In the genomic region with DNA sequence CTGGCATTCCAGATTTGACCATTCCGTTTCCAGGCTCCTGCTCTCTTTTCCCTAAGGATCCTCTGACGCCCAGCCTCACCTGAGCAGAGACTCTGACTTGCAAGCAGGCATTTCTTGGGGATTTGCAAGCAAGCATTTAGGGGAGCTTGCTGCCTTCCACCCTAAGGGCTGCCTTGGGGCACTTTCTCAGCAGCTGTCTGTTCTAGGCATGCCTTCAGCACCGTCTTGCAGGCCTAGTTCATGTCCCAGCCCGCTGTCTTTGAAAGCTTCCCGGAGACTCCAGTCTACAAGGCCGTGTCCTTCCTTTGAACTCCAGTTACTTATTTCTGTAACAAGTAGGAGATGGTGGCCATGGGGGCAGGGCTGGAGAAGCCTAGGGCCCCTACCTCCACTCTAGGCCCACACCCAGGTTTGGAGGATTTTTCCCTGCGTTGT, we compare ENCODE assay signal across 8 mouse cellular contexts. TPM values are rescaled to one million over a fixed set of nuclear protein-coding genes. Genes with fewer than 3 reads are reported as not detected.
DNase-seq lines count a peak whose midpoint lies in the region; ATAC-seq and TF ChIP-seq lines count a peak whose summit lies in the region.

No protein-coding gene starts in this region.

- peaks cover 0 to 11% of the 10 kb centered on the region in 2 experiments; a peak in 3 of 4 replicates for H3K4me1 ChIP-seq in ES-E14 (ENCODE audit: control insufficient read depth in 2 of 2, insufficient read depth in 2 of 2, low read length in 2 of 2, poor library complexity in 1 of 2)
- peaks cover 27% of the 10 kb centered on the region for H3K4me1 ChIP-seq in heart, embryonic 15.5 days (replicated peaks)
- H3K4me1 ChIP-seq in limb, embryonic 10.5 days, result peaks cover 47% of the 10 kb centered on the region
- H3K4me1 ChIP-seq in neural tube, embryonic 11.5 days (ENCODE audit: control insufficient read depth, insufficient read depth, low read length), result peaks cover 2% of the 10 kb centered on the region; the same call in 1 of the 2 replicates

- no peaks in the 10 kb centered on the region for H3K9me3 ChIP-seq in ES-E14 (ENCODE audit: control insufficient read depth, insufficient read depth, low read depth, low read length)
- no peaks in the 10 kb centered on the region for H3K9me3 ChIP-seq in heart, embryonic 15.5 days (replicated peaks)
- no peaks in the 10 kb centered on the region for H3K9me3 ChIP-seq in limb, embryonic 10.5 days (replicated peaks)
- H3K9me3 ChIP-seq in neural tube, embryonic 11.5 days (ENCODE audit: control insufficient read depth, low read length), result no peaks in the 10 kb centered on the region

- peak overlapping the region; percentile 0; the same call in 1 of the 2 replicates for H3K27ac ChIP-seq in ES-E14 (ENCODE audit: insufficient read depth, low read depth, low read length, poor library complexity, severe bottlenecking)
- H3K27ac ChIP-seq in heart, embryonic 15.5 days, result peak overlapping the region; percentile 77
- H3K27ac ChIP-seq in limb, embryonic 10.5 days, result peak overlapping the region; percentile 98
- no peak overlapping the region for H3K27ac ChIP-seq in neural tube, embryonic 11.5 days (ENCODE audit: low read depth, low read length)

- H3K9ac ChIP-seq in ES-E14 (ENCODE audit: insufficient read depth, low read depth, low read length, poor library complexity, severe bottlenecking), result peak overlapping the region; percentile 91
- H3K9ac ChIP-seq in heart, embryonic 15.5 days, result peak overlapping the region; percentile 77
- peak overlapping the region; percentile 83 for H3K9ac ChIP-seq in neural tube, embryonic 11.5 days (ENCODE audit: low read length)

- H3K4me2 ChIP-seq in heart, embryonic 15.5 days, result peak overlapping the region; percentile 81
- peak overlapping the region; percentile 75 for H3K4me2 ChIP-seq in neural tube, embryonic 11.5 days (ENCODE audit: low read depth)

- 23% methylated on average over 7 of the region's 7 CpGs for WGBS in heart, embryonic 15.5 days
- WGBS in limb, embryonic 10.5 days, result 26% methylated on average over 7 of the region's 7 CpGs
- 33% methylated on average over 7 of the region's 7 CpGs for WGBS in neural tube, embryonic 11.5 days

- H3K36me3 ChIP-seq in ES-E14 (ENCODE audit: control insufficient read depth, insufficient read depth, low read length, poor library complexity, severe bottlenecking), result no peaks in the 10 kb centered on the region
- H3K36me3 ChIP-seq in heart, embryonic 15.5 days, result no peaks in the 10 kb centered on the region
- H3K36me3 ChIP-seq in limb, embryonic 10.5 days, result peaks cover 9% of the 10 kb centered on the region
- no peaks in the 10 kb centered on the region for H3K36me3 ChIP-seq in neural tube, embryonic 11.5 days (ENCODE audit: control insufficient read depth, insufficient read depth, low read length)

- no peak for DNase-seq in ES-E14 (ENCODE audit: low read depth, low spot score)
- DNase-seq in adrenal gland, adult 8-10 months, result peak; percentile 62
- DNase-seq in limb, embryonic 10.5 days (ENCODE audit: low spot score), result no peak
- DNase-seq in neural tube, embryonic 11.5 days (ENCODE audit: low spot score), result peak; percentile 21
- DNase-seq in layer of hippocampus, postnatal 10 days (ENCODE audit: low spot score in 2 of 2), result no peak
- DNase-seq in spleen, postnatal 14 days (ENCODE audit: low spot score in 2 of 2), result no peak

- peak overlapping the region; percentile 87 to 93 for H3K4me3 ChIP-seq in ES-E14 (ENCODE audit: insufficient read depth in 1 of 2, low read depth in 1 of 2, low read length in 2 of 2, poor library complexity in 1 of 2, severe bottlenecking in 1 of 2)
- H3K4me3 ChIP-seq in heart, embryonic 15.5 days, result peak overlapping the region; percentile 70
- peak overlapping the region; percentile 80 for H3K4me3 ChIP-seq in limb, embryonic 10.5 days
- peak overlapping the region; percentile 63 for H3K4me3 ChIP-seq in neural tube, embryonic 11.5 days (ENCODE audit: low read depth, low read length)

- in situ Hi-C loops in ES-E14 (cut with MboI; ENCODE audit: low sequenced_read_pairs in 2 of 2, unreplicated experiment in 2 of 2), result no loop called here

- H3K27me3 ChIP-seq in heart, embryonic 15.5 days, result no peaks in the 10 kb centered on the region
- no peaks in the 10 kb centered on the region; the same call in 1 of the 2 replicates for H3K27me3 ChIP-seq in limb, embryonic 10.5 days (ENCODE audit: low read depth, poor library complexity, severe bottlenecking)
- no peaks in the 10 kb centered on the region for H3K27me3 ChIP-seq in neural tube, embryonic 11.5 days (ENCODE audit: control insufficient read depth, insufficient read depth, low read length)

- ATAC-seq in heart, embryonic 15.5 days (replicated peaks; ENCODE audit: insufficient number of reproducible peaks, insufficient read depth, low FRiP score, low read depth), result no peak
- no peak for ATAC-seq in neural tube, embryonic 11.5 days (ENCODE audit: insufficient read depth, low FRiP score, low TSS enrichment)
- no peak for ATAC-seq in erythroid progenitor cell, adult 5-6 weeks (replicated peaks; ENCODE audit: low FRiP score, poor library complexity, severe bottlenecking)

TF ChIP-seq in ES-E14, 5 proteins besides CTCF, POLR2A, EP300 and RAD21:
- TF ChIP-seq ZC3H11A (IDR thresholded peaks at IDR 0.05; ENCODE audit: borderline replicate concordance, low read depth, low read length) (no peak), ZNF384 (IDR thresholded peaks at IDR 0.05; ENCODE audit: low read depth, low read length) (no peak), CHD2 (IDR thresholded peaks at IDR 0.05; ENCODE audit: low read depth, low read length) (no peak), MAFK (IDR thresholded peaks at IDR 0.05; ENCODE audit: insufficient read depth, low read depth, low read length) (no peak), HCFC1 (IDR thresholded peaks at IDR 0.05; ENCODE audit: borderline replicate concordance, insufficient read depth, low read length) (no peak)

RNA-seq across cellular contexts. Expression of gene Dock1, which starts 1.0 kb away (rescaled TPM):
- 24.3 and 37.4 TPM in 2 replicates for total RNA-seq in ES-E14 (2012; rRNA removed)
- total RNA-seq in adrenal gland, adult 8-10 months (2022), result 100 to 1,000 TPM; 156 to 259 (median 216) TPM
- polyA plus RNA-seq in heart, embryonic 15.5 days (2015; fragmentation: Nextera tagmentation; extraction: Ambion mirVana), result 18.3 and 21.4 TPM in 2 replicates
- 36.3 and 44.5 TPM in 2 replicates for polyA plus RNA-seq in limb, embryonic 10.5 days (2016; fragmentation: Nextera tagmentation; extraction: Ambion mirVana)
- 26.3 and 26.7 TPM in 2 replicates for polyA plus RNA-seq in neural tube, embryonic 11.5 days (2014; fragmentation: Nextera tagmentation; extraction: Ambion mirVana)
- total RNA-seq in erythroid progenitor cell, adult 5-6 weeks (2015; ENCODE audit: low replicate concordance), result 0.72 and 8.0 TPM in 2 replicates
- 0.76 and 1.3 TPM in 2 replicates for total RNA-seq in erythroid progenitor cell, adult 5-6 weeks (2017; ENCODE audit: low replicate concordance)
- total RNA-seq in layer of hippocampus, postnatal 10 days (2021), result 10 to 100 TPM; 27.1 to 27.4 TPM

Comparison
In these comparisons a context has a peak if more than half of its experiments do, and no peak if none do; other contexts are left out.
1. DNase-seq: peak in adrenal gland, adult 8-10 months (single experiment) and neural tube, embryonic 11.5 days (single experiment); none in ES-E14 (single experiment), limb, embryonic 10.5 days (single experiment), layer of hippocampus, postnatal 10 days (0 of 2) and spleen, postnatal 14 days (0 of 2).
2. Peak in every context shown above with its lines, with median percentiles within 50 percentile points of each other: H3K4me3 ChIP-seq and H3K9ac ChIP-seq.